Mouse (Mus musculus) MEL (cell line): ENCODE data around the gene Fam160b1. TPM values are rescaled to one million over a fixed set of nuclear protein-coding genes. Genes with fewer than 3 reads are reported as not detected.

Experiments used
- DNase-seq: peaks from one replicate; pipeline ENCODE4 v3.0.0; 2011; ENCODE audit warnings: low read depth, low spot score
- H3K27ac ChIP-seq: 2 replicates; pipeline ENCODE4 v1.5.1; 2012; ENCODE audit warnings: low read depth, mild to moderate bottlenecking, control low read depth, low read length, moderate library complexity; ENCODE audit not compliant: control insufficient read depth
- H3K27me3 ChIP-seq, 2 experiments: fragments of 150-350 bp in 1 of 2; sonication (generic) in 1 of 2; 2 replicates each; pipeline ENCODE4 v1.6.1; 2012; ENCODE audit warnings: low read length in 2 of 2, mild to moderate bottlenecking in 2 of 2, improper control_type of control experiment in 1 of 2, moderate library complexity in 1 of 2; ENCODE audit not compliant: insufficient read depth in 2 of 2, control insufficient read depth in 1 of 2
- H3K36me3 ChIP-seq, 2 experiments: 2 replicates each; pipeline ENCODE4 v1.6.1; 2012 to 2014; ENCODE audit warnings: low read length in 2 of 2, improper control_type of control experiment in 1 of 2, inconsistent platforms in 1 of 2, mild to moderate bottlenecking in 1 of 2; ENCODE audit not compliant: insufficient read depth in 2 of 2, control insufficient read depth in 1 of 2
- H3K4me1 ChIP-seq, 2 experiments: fragments of 150-350 bp in 1 of 2; sonication (generic) in 1 of 2; 2 replicates each; pipeline ENCODE4 v1.6.1; 2012; ENCODE audit warnings: low read length in 2 of 2, improper control_type of control experiment in 1 of 2, mild to moderate bottlenecking in 1 of 2; ENCODE audit not compliant: insufficient read depth in 2 of 2, control insufficient read depth in 1 of 2
- H3K4me3 ChIP-seq, 2 experiments: fragments of 150-350 bp in 1 of 2; sonication (generic) in 1 of 2; 2 replicates each; pipeline ENCODE4 v1.5.1; 2012; ENCODE audit warnings: low read depth in 2 of 2, low read length in 2 of 2, mild to moderate bottlenecking in 2 of 2, moderate library complexity in 2 of 2, control low read depth in 1 of 2, improper control_type of control experiment in 1 of 2; ENCODE audit not compliant: control insufficient read depth in 1 of 2, insufficient read depth in 1 of 2
- H3K79me2 ChIP-seq: 2 replicates; pipeline ENCODE4 v1.6.1; 2012; ENCODE audit warnings: mild to moderate bottlenecking, low read length, moderate library complexity; ENCODE audit not compliant: control insufficient read depth, poor library complexity, insufficient read depth
- H3K9ac ChIP-seq: 2 replicates; pipeline ENCODE4 v1.6.1; 2012; ENCODE audit warnings: low read depth, mild to moderate bottlenecking, control low read depth, low read length, moderate library complexity; ENCODE audit not compliant: control insufficient read depth, poor library complexity, severe bottlenecking
- H3K9me3 ChIP-seq: fragments of 150-350 bp; sonication (generic); replicated peaks from 2 replicates; pipeline ENCODE4 v1.6.1; 2012; ENCODE audit warnings: mild to moderate bottlenecking, low read length, improper control_type of control experiment, moderate library complexity; ENCODE audit not compliant: insufficient read depth
- CHD2 ChIP-seq: IDR thresholded peaks from 2 replicates; pipeline ENCODE4 v1.6.1; 2011; ENCODE audit warnings: low read length, improper control_type of control experiment
- CTCF ChIP-seq, 3 experiments: IDR thresholded peaks in 2 of 3; conservative IDR thresholded peaks in 1 of 3; 2 replicates each; pipeline ENCODE4 v1.5.1; 2011 to 2012; ENCODE audit warnings: low read length in 3 of 3, low read depth in 2 of 3, mild to moderate bottlenecking in 2 of 3, improper control_type of control experiment in 1 of 3, inconsistent platforms in 1 of 3, mixed read lengths in 1 of 3, moderate library complexity in 1 of 3; ENCODE audit not compliant: control insufficient read depth in 1 of 3, insufficient read depth in 1 of 3, poor library complexity in 1 of 3, severe bottlenecking in 1 of 3
- ELF1 ChIP-seq: IDR thresholded peaks from 2 replicates; pipeline ENCODE4 v1.6.1; 2014; ENCODE audit warnings: low read depth, mild to moderate bottlenecking, inconsistent platforms, low read length, improper control_type of control experiment, moderate library complexity
- EP300 ChIP-seq, 2 experiments: IDR thresholded peaks; 2 replicates each; pipeline ENCODE4 v1.6.1; 2011; ENCODE audit warnings: improper control_type of control experiment in 2 of 2, low read length in 2 of 2, low read depth in 1 of 2, mild to moderate bottlenecking in 1 of 2
- ETS1 ChIP-seq: IDR thresholded peaks from 2 replicates; pipeline ENCODE4 v1.6.1; 2012; ENCODE audit warnings: low read depth, mild to moderate bottlenecking, inconsistent platforms, low read length, improper control_type of control experiment, moderate library complexity
- GABPA ChIP-seq: IDR thresholded peaks from 2 replicates; pipeline ENCODE4 v1.6.1; 2012; ENCODE audit warnings: low read depth, mild to moderate bottlenecking, inconsistent platforms, low read length, improper control_type of control experiment, moderate library complexity
- HCFC1 ChIP-seq: IDR thresholded peaks from 2 replicates; pipeline ENCODE4 v1.6.1; 2012; ENCODE audit warnings: low read depth, mild to moderate bottlenecking, inconsistent platforms, low read length, improper control_type of control experiment, moderate library complexity
- JUND ChIP-seq: IDR thresholded peaks from 2 replicates; pipeline ENCODE4 v1.6.1; 2011; ENCODE audit warnings: low read depth, mild to moderate bottlenecking, improper control_type of control experiment, low read length
- MAFK ChIP-seq: IDR thresholded peaks from 2 replicates; pipeline ENCODE4 v1.6.1; 2011; ENCODE audit warnings: low read depth, mild to moderate bottlenecking, low read length, improper control_type of control experiment, borderline replicate concordance
- MAX ChIP-seq: IDR thresholded peaks from 2 replicates; pipeline ENCODE4 v1.6.1; 2011; ENCODE audit warnings: low read length, improper control_type of control experiment
- MAZ ChIP-seq: IDR thresholded peaks from 2 replicates; pipeline ENCODE4 v1.6.1; 2012; ENCODE audit warnings: low read depth, mild to moderate bottlenecking, inconsistent platforms, low read length, improper control_type of control experiment
- MXI1 ChIP-seq: IDR thresholded peaks from 2 replicates; pipeline ENCODE4 v1.6.1; 2011; ENCODE audit warnings: mild to moderate bottlenecking, low read depth, low read length, improper control_type of control experiment
- MYC ChIP-seq: IDR thresholded peaks from 2 replicates; pipeline ENCODE4 v1.6.1; 2011; ENCODE audit warnings: low read depth, mild to moderate bottlenecking, low read length, improper control_type of control experiment, moderate library complexity
- NELFE ChIP-seq: IDR thresholded peaks from 2 replicates; pipeline ENCODE4 v1.6.1; 2011; ENCODE audit warnings: low read depth, low read length, improper control_type of control experiment
- NRF1 ChIP-seq: IDR thresholded peaks from 2 replicates; pipeline ENCODE4 v1.6.1; 2014; ENCODE audit warnings: low read depth, mild to moderate bottlenecking, inconsistent platforms, low read length, improper control_type of control experiment, moderate library complexity; ENCODE audit not compliant: poor library complexity, insufficient read depth, severe bottlenecking
- POLR2AphosphoS2 ChIP-seq: IDR thresholded peaks from 2 replicates; pipeline ENCODE4 v1.6.1; 2011; ENCODE audit warnings: low read length, improper control_type of control experiment
- RAD21 ChIP-seq: IDR thresholded peaks from 2 replicates; pipeline ENCODE4 v1.6.1; 2011; ENCODE audit warnings: mild to moderate bottlenecking, low read depth, low read length, improper control_type of control experiment
- RCOR1 ChIP-seq: IDR thresholded peaks from 2 replicates; pipeline ENCODE4 v1.6.1; 2012; ENCODE audit warnings: low read depth, mild to moderate bottlenecking, inconsistent platforms, low read length, improper control_type of control experiment
- SMC3 ChIP-seq: IDR thresholded peaks from 2 replicates; pipeline ENCODE4 v1.6.1; 2011; ENCODE audit warnings: low read depth, low read length, improper control_type of control experiment
- TBP ChIP-seq: IDR thresholded peaks from 2 replicates; pipeline ENCODE4 v1.8.0; 2011; ENCODE audit warnings: low read depth, low read length, improper control_type of control experiment
- USF1 ChIP-seq: IDR thresholded peaks from 2 replicates; pipeline ENCODE4 v1.6.1; 2014; ENCODE audit warnings: low read depth, mild to moderate bottlenecking, inconsistent platforms, low read length, improper control_type of control experiment, moderate library complexity
- USF2 ChIP-seq, 2 experiments: IDR thresholded peaks; 2 replicates each; pipeline ENCODE4 v1.6.1; 2011 to 2012; ENCODE audit warnings: improper control_type of control experiment in 2 of 2, low read length in 2 of 2, borderline replicate concordance in 1 of 2, inconsistent platforms in 1 of 2, low read depth in 1 of 2, mild to moderate bottlenecking in 1 of 2; ENCODE audit not compliant: insufficient read depth in 1 of 2
- ZC3H11A ChIP-seq: IDR thresholded peaks from 2 replicates; pipeline ENCODE4 v1.6.1; 2012; ENCODE audit warnings: low read depth, mild to moderate bottlenecking, inconsistent platforms, low read length, improper control_type of control experiment
- ZKSCAN1 ChIP-seq: IDR thresholded peaks from 2 replicates; pipeline ENCODE4 v1.6.1; 2012; ENCODE audit warnings: low read depth, mild to moderate bottlenecking, inconsistent platforms, low read length, improper control_type of control experiment, moderate library complexity
- ZNF384 ChIP-seq: IDR thresholded peaks from 2 replicates; pipeline ENCODE4 v1.6.1; 2012; ENCODE audit warnings: low read depth, mild to moderate bottlenecking, inconsistent platforms, low read length, improper control_type of control experiment
- polyA plus RNA-seq, 2 experiments: library from polyadenylated mRNA; stranded (reverse) in 1 of 2; unstranded in 1 of 2; fragments of >175 nt in 1 of 2; fragments of >200 nt in 1 of 2; gene quantifications; 2 replicates each; pipeline versions ENCODE4 v1.2.1 to v1.2.4; 2012; ENCODE audit warnings: low replicate concordance in 2 of 2, low read depth in 1 of 2; ENCODE audit not compliant: insufficient read length in 2 of 2, insufficient read depth in 1 of 2, missing spikeins in 1 of 2
- total RNA-seq: library from RNA; depleted of rRNA; stranded (reverse); fragments of 300-350 nt; gene quantifications from 2 replicates; pipeline ENCODE4 v1.2.3, GENCODE M21; 2012

The Fam160b1 gene
- total and polyA plus RNA-seq, 3 experiments: 8.6 to 28.3 (median 19.0) TPM

GRCm38 (mm10) chr19:57396609-57397008 is 36.1 kb downstream of the Fam160b1 start (continued):
- no peak for TF ChIP-seq MAFK
- no peak for TF ChIP-seq USF2 (IDR thresholded peaks at IDR 0.05; ENCODE audit: borderline replicate concordance in 1 of 2, insufficient read depth in 1 of 2, low read depth in 1 of 2, low read length in 2 of 2)
- TF ChIP-seq CHD2: no peak
- no peak for TF ChIP-seq GABPA
- TF ChIP-seq HCFC1: peak; percentile 57
- TF ChIP-seq RCOR1: peak; percentile 76
- TF ChIP-seq USF1: peak; percentile 59; the same call in 1 of the 2 replicates
- peak; percentile 99 for TF ChIP-seq ETS1
- no peak; the same call in 1 of the 2 replicates for TF ChIP-seq POLR2AphosphoS2
- no peak for TF ChIP-seq NRF1
- peak; percentile 50; the same call in 1 of the 2 replicates for TF ChIP-seq NELFE
- TF ChIP-seq MYC: peak; percentile 90
- no peak for TF ChIP-seq ZKSCAN1

- no peak for DNase-seq
- Histone ChIP-seq H3K27ac (no peak overlapping the region), H3K9me3 (no peaks in the 10 kb centered on the region), H3K4me3 (no peak overlapping the region), H3K27me3 (no peaks in the 10 kb centered on the region), H3K79me2 (no peaks in the 10 kb centered on the region), H3K4me1 (peaks cover 0 to 6% of the 10 kb centered on the region in 2 experiments; a peak in 1 of 4 replicates), H3K36me3 (no peaks in the 10 kb centered on the region), H3K9ac (no peak overlapping the region)
- no peak for TF ChIP-seq MYC
Observed at GRCm38 (mm10) chr19:57402364-57402763, 41.9 kb downstream of the Fam160b1 start.

- peak; percentile 86 for TF ChIP-seq SMC3
- no peak for TF ChIP-seq RCOR1
- no peak for TF ChIP-seq MAX
- no peak for TF ChIP-seq POLR2AphosphoS2
- no peak for TF ChIP-seq MAZ
- TF ChIP-seq CHD2: no peak
- peak; percentile 74 for TF ChIP-seq ZNF384
- no peak for TF ChIP-seq EP300 (IDR thresholded peaks at IDR 0.05; ENCODE audit: low read depth in 1 of 2, low read length in 2 of 2)
- peak; percentile 73 for TF ChIP-seq ZC3H11A
- peak; percentile 71 to 97 (median 84) for TF ChIP-seq CTCF (IDR thresholded peaks at IDR 0.05 in 2 of 3, conservative IDR thresholded peaks at IDR 0.05 in 1 of 3; ENCODE audit: control insufficient read depth in 1 of 3, insufficient read depth in 1 of 3, low read depth in 2 of 3, low read length in 3 of 3, poor library complexity in 1 of 3, severe bottlenecking in 1 of 3)
- TF ChIP-seq MXI1: no peak
- no peak for TF ChIP-seq JUND
- peak; percentile 81 for TF ChIP-seq ELF1
- peak; percentile 94 for TF ChIP-seq TBP
- TF ChIP-seq RAD21: peak; percentile 83
- TF ChIP-seq, all 39 proteins: peak for 7
- H3K9me3 ChIP-seq: no peaks in the 10 kb centered on the region
- H3K4me3 ChIP-seq: no peak overlapping the region
- H3K27ac ChIP-seq: no peak overlapping the region
- H3K79me2 ChIP-seq: no peaks in the 10 kb centered on the region
- no peaks in the 10 kb centered on the region for H3K36me3 ChIP-seq
- H3K27me3 ChIP-seq: no peaks in the 10 kb centered on the region
- peak; percentile 70 for DNase-seq
- H3K4me1 ChIP-seq: peaks cover 0 to 5% of the 10 kb centered on the region in 2 experiments; a peak in 1 of 4 replicates
- no peak overlapping the region for H3K9ac ChIP-seq
Observed at GRCm38 (mm10) chr19:57403700-57404501, 43.4 kb downstream of the Fam160b1 start.
